Mouse (Mus musculus): ENCODE results near the gene Borcs8.

DNA sequence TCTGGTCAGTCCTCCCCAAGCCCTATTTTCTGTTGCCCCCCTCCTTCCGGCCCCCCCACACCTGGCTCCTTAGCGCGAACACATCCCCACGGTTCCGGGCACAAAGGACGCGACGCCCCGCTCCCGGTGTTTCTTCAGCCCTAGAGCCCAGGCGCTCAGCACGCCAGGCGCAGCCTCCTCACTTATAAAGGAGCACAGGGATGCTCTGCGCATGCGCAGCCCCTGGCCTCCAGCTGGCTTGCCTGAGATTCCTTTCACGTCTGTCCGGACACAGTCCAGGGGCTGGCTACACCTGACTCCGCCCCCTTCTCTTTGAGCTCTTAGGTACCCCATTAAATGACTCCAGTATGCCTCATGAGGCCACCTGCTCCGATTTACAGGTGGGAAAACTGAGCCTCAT is 18.6 kb upstream of the Borcs8 start, which contains the start of gene Ncan:
- TF ChIP-seq POLR2A (IDR thresholded peaks at IDR 0.05; ENCODE audit: insufficient read depth, low read depth, low read length) = no peak
- TF ChIP-seq CTCF (IDR thresholded peaks at IDR 0.05) = no peak
- TF ChIP-seq EP300 (IDR thresholded peaks at IDR 0.05; ENCODE audit: insufficient read depth, low read depth, low read length) = no peak
